Mouse (Mus musculus): ENCODE measurements around the gene Bend4.

The Bend4 gene

GRCm38 (mm10) chr5:67427443-67428360 lies at the start of gene Bend4:
Bend4 (minus strand) TSS chr5:67428310.
- DNase-seq = peak; percentile 68

DNA sequence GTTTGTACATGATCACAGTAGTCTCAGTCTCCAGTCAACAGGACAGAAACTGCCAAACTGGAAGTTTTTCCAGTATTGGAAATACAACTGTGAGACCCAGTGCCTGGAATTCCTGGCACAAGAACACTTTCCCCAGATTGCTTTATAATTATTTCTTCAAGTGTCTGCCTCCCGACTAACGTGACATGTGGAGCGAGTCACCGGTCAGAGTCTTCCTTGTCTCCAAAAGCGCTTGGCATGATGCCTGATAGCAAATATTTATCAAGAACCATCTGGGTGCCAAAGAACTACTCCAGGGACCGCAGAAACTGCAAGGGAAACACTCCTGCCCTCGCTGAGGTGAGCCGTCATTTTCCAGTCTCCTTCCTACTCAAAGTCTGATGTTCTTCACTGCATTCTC lies 45.6 kb upstream of the Bend4 start:
- no peak for DNase-seq

DNA sequence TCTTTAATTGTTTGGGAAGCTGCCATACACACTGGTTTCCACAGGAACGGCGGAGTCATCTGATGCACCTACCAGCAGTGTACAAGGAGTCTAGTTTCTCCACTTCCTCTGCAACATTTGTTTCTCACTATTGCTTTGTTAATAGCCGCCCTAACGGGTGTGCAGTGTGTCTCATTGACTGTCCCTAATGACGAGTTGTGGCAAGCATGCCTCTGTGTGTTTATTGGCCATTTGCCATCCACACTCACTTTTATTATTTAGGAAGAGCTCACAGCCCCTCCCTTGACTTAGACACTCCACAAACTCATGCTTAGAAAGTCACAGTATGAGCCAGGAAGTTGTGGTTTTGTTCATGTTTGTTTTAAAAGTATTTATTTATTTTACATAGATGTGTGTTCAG lies 45.0 kb upstream of the Bend4 start:
- DNase-seq = no peak

DNA sequence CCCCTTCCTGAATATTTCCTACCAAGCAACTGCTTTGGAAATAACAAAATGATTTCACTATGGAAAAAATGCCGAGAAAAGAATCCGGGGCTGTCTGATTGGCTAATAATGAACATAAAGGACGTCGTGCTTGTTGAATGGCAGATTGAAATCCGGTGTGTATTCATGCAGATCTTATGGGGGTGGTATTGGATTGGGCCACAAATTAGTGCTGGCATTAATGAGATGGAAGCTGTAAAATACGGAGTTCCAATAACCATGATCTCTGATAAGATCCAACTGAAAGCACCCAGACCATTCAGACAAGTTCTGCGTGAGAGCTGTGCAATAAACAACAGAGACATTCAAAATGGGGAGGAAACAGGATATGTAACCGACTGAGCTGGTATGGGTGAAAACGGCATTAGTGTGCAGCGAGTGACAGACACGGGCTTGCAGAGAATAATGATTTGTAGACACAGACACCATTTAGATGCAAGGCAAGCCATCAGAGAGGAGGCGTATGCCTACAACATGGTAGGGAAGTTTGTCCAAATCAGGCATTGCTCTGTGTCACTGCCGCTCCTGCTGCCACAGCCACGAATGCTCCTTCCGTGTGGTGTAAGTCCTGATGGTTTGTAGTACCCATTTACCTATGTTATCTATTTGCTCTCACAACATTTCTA lies 38.9 kb upstream of the Bend4 start:
- DNase-seq = no peak

DNA sequence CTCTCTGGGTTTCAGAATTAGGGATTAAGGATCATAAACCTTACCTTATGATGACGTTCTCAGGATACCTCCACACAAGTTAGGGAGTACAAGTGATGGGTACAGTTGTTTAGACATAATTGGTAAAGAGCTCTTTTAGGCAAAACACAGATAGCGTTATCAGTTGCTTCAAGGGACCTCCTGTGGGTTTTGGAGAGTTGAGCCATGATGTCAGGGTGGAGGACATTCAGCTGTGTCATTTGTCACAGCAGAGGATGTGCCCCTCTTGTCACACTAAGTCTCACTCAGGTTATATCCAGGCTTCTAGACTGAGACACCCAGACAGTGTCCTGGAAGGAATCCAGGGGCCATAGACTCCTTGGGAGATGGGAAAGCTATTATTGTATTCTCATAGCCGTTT lies 36.8 kb upstream of the Bend4 start:
- no peak for DNase-seq

DNA sequence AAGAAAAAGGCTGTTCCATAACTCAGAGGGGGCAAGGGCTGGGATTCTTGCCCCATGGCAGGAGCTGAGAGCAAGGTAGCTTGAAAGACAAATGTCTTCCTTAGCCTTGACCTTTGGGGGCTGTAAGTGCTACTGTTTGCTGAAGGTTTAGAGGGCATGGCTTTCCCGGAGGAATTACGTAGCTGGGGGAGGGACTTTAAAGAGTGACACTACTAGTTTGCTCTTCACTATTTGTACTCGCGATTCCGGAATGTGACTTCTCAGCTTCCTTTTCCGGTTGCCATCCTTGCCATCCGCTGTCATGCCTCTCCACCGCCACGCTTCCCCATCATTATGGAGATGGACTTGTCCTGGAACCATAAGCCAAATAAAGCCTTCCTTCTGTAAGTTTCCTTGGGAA lies 35.5 kb upstream of the Bend4 start:
- DNase-seq = no peak

DNA sequence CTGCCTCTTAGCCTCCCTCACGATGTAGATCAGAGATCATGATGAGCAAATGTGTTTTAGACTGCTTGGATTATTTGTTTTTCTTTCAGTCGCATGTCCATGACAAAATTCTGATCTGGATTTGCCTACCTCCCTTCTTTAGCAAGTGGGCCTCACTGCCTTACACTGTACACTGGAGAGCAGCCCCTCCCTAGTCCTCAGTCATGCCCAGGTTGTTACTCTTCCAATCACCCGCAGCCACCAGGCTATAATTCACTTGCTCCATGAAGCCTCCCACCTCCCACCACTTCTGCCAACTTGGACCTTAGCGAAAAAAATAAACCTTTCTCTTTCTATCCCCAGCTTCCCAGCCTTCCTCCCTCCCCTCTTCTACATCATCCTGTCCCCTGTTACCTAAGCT lies 34.2 kb upstream of the Bend4 start:
- no peak for DNase-seq

- DNase-seq = no peak
Observed at GRCm38 (mm10) chr5:67456841-67457240, 28.7 kb upstream of the Bend4 start.

GRCm38 (mm10) chr5:67454282-67454681 lies 26.2 kb upstream of the Bend4 start:
- DNase-seq = no peak

DNA sequence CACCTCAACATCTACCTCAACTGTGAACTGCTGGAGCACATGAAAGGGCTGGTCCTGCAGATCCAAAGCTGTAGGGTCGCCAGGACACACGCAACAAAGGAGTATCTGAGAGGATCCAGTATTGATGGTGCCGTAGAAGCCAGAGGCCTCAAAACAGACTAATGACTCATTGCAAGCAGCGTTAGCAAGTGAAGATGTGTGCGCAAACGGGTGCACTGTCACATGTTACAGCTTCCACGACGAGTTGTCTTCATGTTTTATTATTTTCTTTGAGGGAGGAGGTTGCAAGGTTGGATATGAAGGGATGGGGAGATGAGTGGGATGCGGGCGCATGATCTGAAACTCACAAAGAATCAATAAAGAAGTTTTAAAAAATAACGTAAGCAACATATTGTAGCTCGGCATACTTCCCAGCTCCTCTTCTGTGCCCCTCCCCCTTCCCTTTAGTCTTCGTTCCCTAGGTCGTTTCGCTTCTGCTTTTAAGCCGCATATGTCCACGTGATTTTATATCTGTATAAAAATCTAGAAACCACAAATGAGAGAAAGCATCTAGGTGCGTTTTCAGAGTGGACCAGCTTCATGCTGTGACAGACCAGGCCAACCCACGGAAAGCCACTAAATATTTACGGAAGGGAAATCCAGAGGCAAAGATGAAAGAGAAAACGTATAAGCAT lies 22.0 kb upstream of the Bend4 start:
- no peak for DNase-seq

DNA sequence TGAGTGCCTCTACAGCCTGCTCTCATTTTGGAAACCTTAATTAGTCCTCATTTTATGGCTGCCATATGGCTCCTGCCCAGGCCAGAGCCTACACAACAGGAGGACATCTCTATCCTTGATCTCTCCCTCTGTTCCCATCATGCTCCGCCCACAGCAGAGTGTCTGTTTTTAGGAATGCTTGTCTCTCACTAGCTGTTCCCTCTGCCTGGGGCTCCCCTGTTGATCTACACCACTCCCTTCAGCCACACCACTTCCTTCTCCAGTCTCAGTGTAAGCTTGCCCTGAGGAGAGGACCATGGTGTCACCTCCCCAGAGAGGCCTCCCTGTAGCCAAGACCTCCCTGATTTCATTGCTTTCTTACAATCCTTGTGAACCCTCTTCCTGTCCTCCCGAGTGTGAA lies 18.4 kb upstream of the Bend4 start:
- DNase-seq = no peak

GRCm38 (mm10) chr5:67444217-67445050 lies 16.3 kb upstream of the Bend4 start:
- no peak for DNase-seq

DNA sequence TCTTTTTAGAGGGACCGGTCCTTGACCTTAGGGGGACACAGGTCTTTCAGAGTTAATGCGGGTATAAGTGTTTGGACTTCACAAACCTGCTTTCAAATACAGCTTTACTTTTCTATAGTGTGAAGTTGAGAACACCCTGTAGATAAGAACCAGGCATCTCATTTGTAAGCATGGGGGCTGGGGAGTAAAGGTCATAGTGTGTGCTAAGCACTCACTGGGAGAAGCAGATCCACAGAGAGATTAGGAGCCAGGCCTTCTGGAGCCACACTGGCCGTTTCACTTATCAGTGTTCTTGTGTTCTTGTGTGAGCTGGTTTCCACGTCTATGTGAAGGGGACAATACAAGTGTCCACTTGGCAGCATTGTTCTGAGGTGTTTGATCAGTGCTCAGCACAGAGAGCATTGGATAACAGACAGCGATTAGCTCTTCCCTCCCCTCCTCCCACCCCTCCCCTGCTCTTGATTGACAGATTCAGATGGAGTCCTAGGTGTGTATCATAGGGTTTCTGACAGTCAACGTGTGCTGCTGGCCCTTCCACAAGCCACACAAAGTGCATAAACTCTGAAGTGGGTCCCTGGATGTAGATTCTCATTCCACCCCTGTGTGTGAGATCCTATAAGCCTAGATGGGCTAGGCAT lies 14.8 kb upstream of the Bend4 start:
- DNase-seq = no peak

- DNase-seq = no peak
Observed at GRCm38 (mm10) chr5:67440563-67440962, 12.5 kb upstream of the Bend4 start.

DNA sequence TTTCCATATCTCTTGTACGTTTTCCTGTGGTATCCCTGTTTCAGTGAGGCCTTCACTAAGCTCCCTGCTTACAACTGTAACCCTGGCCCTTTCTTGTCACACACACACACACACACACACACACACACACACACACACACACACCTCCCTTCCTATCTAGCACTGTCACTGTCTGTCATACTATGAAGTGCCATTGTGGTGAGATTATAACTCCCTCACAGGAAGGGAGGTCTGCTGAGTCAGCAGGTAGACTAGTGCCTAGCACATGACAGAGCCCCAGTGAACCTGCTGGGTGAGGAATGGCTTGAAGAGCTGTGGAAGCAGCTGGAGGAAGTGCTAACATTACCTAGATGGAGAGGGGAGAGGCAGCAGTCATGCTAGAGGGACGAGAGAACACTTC lies 9.3 kb upstream of the Bend4 start:
- peak; percentile 41 for DNase-seq

DNA sequence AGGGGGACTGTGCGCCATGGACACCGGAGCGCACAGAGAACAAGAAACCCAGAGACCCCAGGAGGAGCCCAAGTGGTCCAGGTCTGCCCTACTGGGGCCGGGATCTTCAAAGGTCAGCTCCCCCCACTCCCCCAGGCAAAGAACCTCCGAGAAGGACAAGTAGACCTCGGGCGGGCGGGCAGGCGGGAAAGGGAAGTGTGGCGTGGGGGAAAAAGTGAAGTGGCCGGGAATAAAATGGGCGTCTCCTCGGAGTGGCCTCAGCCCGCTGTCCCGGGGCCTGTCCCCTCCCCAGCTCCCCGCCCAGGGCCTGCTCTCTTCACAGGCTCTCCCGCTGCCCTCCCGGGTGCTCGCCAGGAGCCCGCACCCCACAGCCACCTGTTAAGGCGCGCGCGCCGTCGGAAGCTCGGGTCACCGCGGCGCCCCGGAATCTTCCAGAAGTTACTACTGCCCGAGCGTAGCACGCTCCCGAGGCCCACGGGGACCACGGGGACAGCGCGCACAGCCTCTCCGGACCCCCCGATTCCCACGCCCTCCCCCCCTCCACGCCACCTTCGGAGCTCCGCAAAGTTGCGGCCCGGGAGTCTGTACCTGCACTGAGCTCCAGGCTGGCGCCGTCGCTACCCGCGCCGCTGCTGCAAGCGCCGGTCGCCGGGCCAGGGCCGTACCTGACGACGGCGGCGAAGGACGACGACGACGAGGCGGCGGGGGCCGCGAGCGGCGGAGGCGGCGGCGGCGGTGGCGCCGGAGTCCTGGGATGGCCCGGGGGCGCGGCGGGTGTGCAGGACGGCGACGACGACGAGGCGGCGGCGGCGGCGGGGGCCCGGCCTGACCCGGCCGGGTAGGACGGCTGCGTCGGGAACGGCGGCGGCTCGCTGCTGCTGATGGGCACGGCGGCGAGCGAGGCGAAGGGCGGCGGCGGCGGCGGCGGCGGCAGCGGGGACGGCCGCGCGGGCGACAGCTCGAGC lies 1.4 kb downstream of the Bend4 start:
- peak; percentile 10 for DNase-seq

GRCm38 (mm10) chr5:67426011-67426410 lies 2.1 kb downstream of the Bend4 start:
- no peak for DNase-seq

DNA sequence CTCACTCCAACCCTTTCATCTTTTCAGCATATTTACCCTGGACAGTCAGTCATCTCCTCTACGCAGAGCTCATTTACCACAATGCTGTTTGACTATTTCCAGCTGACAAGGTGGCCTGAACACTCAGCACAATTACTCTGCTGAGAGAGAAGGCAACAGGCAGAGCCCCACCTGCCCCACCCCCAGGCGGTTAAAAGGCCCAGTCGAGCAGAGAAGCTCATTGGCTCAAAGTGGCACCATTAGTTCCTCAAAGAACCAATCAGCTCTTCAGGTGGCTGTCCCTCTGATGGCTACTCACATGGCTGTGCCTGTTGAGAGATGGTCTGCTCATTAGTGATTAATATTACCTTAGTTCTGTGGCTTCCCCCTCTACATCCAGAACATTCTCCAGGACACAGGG lies 3.5 kb downstream of the Bend4 start:
- DNase-seq = no peak

- no peak for DNase-seq
Observed at GRCm38 (mm10) chr5:67423963-67424362, 4.1 kb downstream of the Bend4 start.

- DNase-seq = no peak
Observed at GRCm38 (mm10) chr5:67423326-67423725, 4.8 kb downstream of the Bend4 start.

DNA sequence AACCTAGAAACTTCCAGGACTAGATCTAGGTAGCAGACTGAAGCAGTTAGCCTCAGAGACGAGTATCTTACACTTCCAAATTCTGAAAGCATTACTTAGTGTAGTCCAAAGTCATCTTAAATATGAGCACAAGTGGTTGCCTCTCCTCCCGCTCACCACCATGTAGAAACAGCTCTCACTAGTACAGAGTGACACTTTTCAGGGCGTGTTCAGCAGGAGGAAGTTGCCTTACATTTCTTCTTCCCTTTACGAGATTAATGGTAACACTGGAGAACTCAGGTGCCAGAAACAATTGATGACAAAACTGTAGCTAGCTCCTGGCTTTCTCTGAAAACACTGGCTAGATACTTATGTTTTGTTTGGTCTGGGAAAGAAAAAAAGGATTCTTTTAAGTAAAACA lies 8.7 kb downstream of the Bend4 start:
- no peak for DNase-seq
